Mouse (Mus musculus) heart, postnatal 0 days (tissue): ENCODE results near the gene Colgalt2. TPM values are rescaled to one million over a fixed set of nuclear protein-coding genes. Genes with fewer than 3 reads are reported as not detected.

Experiments used
- ATAC-seq: fragments of 200-750 bp; cut with Nextera tagmentation; 2 replicates; pipeline ENCODE4 v1.8.0; 2017; ENCODE audit warnings: low read depth, moderate number of reproducible peaks, moderate library complexity; ENCODE audit not compliant: insufficient read depth
- DNase-seq: peaks from one replicate; pipeline ENCODE4 v3.0.0-alpha.2; 2016; ENCODE audit warnings: low spot score
- H3K27ac ChIP-seq: fragments of 300-500 bp; sonication (generic); 2 replicates; pipeline ENCODE4 v1.5.1; 2014; ENCODE audit warnings: low read depth, mild to moderate bottlenecking
- H3K27me3 ChIP-seq: fragments of 300-500 bp; sonication (generic); 2 replicates; pipeline ENCODE4 v1.6.1; 2014; ENCODE audit warnings: low read length, mixed read lengths; ENCODE audit not compliant: control insufficient read depth, insufficient read depth
- H3K36me3 ChIP-seq: fragments of 300-500 bp; sonication (generic); replicated peaks from 2 replicates; pipeline ENCODE4 v1.6.1; 2014; ENCODE audit warnings: low read length, mixed read lengths; ENCODE audit not compliant: control insufficient read depth, insufficient read depth
- H3K4me1 ChIP-seq: fragments of 300-500 bp; sonication (generic); 2 replicates; pipeline ENCODE4 v1.6.1; 2014; ENCODE audit warnings: antibody characterized with exemption; ENCODE audit not compliant: control insufficient read depth, insufficient read depth
- H3K4me2 ChIP-seq: fragments of 300-500 bp; sonication (generic); 2 replicates; pipeline ENCODE4 v1.6.1; 2014; ENCODE audit warnings: low read depth, mild to moderate bottlenecking, low read length, moderate library complexity
- H3K4me3 ChIP-seq: fragments of 300-500 bp; sonication (generic); 2 replicates; pipeline ENCODE4 v1.5.1; 2014; ENCODE audit warnings: low read depth, low read length
- H3K9ac ChIP-seq: fragments of 300-500 bp; sonication (generic); replicated peaks from 2 replicates; pipeline ENCODE4 v1.6.1; 2014; ENCODE audit warnings: low read depth, low read length, mixed read lengths
- H3K9me3 ChIP-seq: fragments of 300-500 bp; sonication (generic); replicated peaks from 2 replicates; pipeline ENCODE4 v1.6.1; 2016; ENCODE audit warnings: low read length; ENCODE audit not compliant: control insufficient read depth
- CTCF ChIP-seq: IDR thresholded peaks from 2 replicates; pipeline ENCODE4 v1.5.1; 2016; ENCODE audit warnings: antibody characterized with exemption, control low read depth, low read depth
- EP300 ChIP-seq: IDR thresholded peaks from 2 replicates; pipeline ENCODE4 v1.6.1; 2016; ENCODE audit warnings: antibody characterized with exemption, low read depth
- WGBS: fragments of 180-500 bp; shearing (Covaris S2); extraction: QIAGEN DNeasy Blood & Tissue Kit; methylation state at CpG from one replicate; pipeline ENCODE4 v1.1.7; 2014; 5-methylcytosine and 5-hydroxymethylcytosine counted together
- polyA plus RNA-seq: library from polyadenylated mRNA; unstranded; fragments of >200 nt; fragmentation: Nextera tagmentation; extraction: Ambion mirVana; gene quantifications from 2 replicates; pipeline ENCODE4 v1.2.1, GENCODE M21; 2015
- total RNA-seq: library from RNA; depleted of rRNA; stranded (reverse); fragments of >200 nt; gene quantifications from 2 replicates; pipeline ENCODE4 v1.2.3, GENCODE M21; 2014; ENCODE audit warnings: low replicate concordance

Colgalt2 gene
- total and polyA plus RNA-seq, 2 experiments from 2014 or later: 1.7 to 4.6 TPM

DNA sequence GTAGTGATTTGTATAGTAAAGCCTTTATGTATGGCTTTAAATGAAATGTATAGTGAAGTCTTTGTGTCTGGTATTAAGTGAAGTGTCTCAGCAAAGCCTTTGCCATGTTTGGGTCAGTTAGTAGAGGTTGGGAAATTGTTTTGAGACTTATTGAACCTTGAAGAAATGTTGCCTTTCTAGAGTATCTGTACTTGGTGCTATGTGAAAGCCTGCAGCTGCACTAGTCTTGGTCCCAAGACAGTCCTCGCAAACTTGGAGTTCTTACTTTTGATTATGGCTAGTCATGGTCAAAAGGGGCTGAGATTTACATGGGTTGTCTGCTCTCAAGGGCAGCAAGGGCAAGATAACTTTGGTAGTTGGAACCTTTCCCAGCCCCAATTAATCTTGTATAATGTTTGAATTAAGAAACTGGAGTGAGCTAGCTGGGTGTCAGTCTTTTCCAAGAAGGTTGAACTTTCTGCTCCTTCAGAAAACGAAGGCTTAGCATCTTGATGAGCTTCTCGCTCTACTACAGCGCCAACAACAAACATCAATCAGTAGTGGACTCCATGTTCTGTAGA is 4.6 kb upstream of the Colgalt2 start:
- H3K4me1 ChIP-seq: no peaks in the 10 kb centered on the region

DNA sequence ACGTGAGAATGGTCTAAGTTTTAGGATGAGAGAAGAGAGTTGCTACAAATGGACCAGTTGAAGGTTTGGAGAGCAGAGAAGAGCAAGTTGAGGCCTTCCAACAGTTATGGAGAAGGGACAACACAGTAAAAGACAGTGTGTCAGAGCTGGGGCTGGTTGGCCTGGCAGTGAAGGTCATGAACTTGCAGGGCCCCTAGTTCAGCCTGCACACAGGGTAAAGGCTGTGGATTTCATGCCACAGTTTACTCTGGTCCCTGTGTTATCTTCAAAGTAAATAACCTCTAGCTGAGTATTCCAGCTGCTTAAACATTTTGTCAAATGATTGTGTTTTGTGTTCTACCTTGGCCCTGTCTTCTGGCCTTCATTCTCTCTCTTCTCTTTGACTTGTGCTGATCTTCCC is 922 bp upstream of the Colgalt2 start:
- H3K27me3 ChIP-seq: peaks cover 8% of the 10 kb centered on the region; the same call in 1 of the 2 replicates
- DNase-seq (no peak), ATAC-seq (no peak)
- 69% methylated on average over 1 of the region's 1 CpGs for WGBS
- H3K9me3 ChIP-seq: no peaks in the 10 kb centered on the region; the same call in 1 of the 2 replicates
- no peak for TF ChIP-seq EP300
- no peak for TF ChIP-seq CTCF
- H3K27ac ChIP-seq: no peak overlapping the region
- H3K4me2 ChIP-seq: no peak overlapping the region
- H3K36me3 ChIP-seq: no peaks in the 10 kb centered on the region
- no peak overlapping the region for H3K4me3 ChIP-seq
- no peaks in the 10 kb centered on the region for H3K4me1 ChIP-seq
- no peak overlapping the region for H3K9ac ChIP-seq

More for the DNA sequence above, 4.6 kb upstream of the Colgalt2 start:
- Histone ChIP-seq H3K9me3 (peaks cover 3% of the 10 kb centered on the region; the same call in 1 of the 2 replicates), H3K36me3 (no peaks in the 10 kb centered on the region), H3K27me3 (no peaks in the 10 kb centered on the region), H3K4me3 (no peak overlapping the region), H3K9ac (no peak overlapping the region), H3K27ac (no peak overlapping the region), H3K4me2 (no peak overlapping the region)
- TF ChIP-seq EP300 (no peak), CTCF (no peak)
- 70% methylated on average over 4 of the region's 4 CpGs for WGBS
- no peak for DNase-seq
- ATAC-seq: no peak

DNA sequence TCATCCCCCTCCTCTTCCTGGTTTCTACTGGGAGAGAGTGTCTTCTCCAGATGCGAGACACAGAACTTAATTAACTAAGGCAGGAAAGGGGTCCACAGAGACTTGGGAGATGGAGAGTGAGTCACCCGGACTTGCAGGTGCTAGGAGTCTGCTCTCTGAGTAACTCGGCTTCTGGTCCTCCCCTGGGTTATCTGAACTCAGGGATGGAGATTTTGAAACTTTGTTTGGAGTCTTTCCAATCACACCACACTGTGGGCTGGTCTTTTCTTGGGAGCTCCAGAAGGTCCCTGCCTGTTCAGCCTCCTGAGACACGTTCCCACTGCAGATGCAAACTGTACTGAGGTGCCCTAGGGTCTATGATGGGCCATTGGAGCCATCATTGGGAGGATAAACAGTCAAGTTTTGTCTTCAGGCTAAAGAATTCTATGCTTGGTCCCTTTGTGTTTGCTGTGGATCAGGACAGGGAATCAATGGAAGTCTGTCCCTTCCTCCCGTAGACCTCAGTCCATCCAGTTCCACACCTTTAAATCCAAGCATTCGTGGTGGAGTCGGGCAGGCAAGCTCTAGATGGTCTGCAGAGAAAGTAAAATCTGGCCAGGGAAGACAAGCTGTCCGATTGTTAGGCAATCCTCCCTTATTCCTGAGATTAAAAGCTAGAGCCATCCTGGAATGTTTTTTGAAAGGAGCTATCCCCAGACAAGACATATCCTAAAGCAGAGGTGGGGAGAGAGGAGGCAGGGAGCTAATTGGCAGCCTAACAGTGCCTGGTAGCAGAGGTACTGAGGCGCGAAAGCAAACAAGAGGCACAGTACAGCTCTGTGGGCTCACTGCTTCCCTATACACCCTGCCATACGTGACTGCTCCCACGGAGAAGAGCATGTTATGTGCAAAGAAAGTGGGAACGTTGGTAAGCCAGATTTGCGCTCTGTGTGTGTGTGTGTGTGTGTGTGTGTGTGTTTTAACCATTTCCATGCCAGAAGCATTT is 1.2 kb downstream of the Colgalt2 start:
- Histone ChIP-seq H3K4me1 (no peaks in the 10 kb centered on the region), H3K36me3 (no peaks in the 10 kb centered on the region), H3K4me3 (peak overlapping the region; percentile 61), H3K9me3 (no peaks in the 10 kb centered on the region; the same call in 1 of the 2 replicates), H3K9ac (peak overlapping the region; percentile 58), H3K27me3 (peaks cover 8% of the 10 kb centered on the region; the same call in 1 of the 2 replicates), H3K4me2 (peak overlapping the region; percentile 86), H3K27ac (no peak overlapping the region)
- ATAC-seq (no peak), DNase-seq (peak; percentile 12)
- no peak for TF ChIP-seq CTCF
- no peak for TF ChIP-seq EP300
- WGBS: 28% methylated on average over 14 of the region's 14 CpGs

DNA sequence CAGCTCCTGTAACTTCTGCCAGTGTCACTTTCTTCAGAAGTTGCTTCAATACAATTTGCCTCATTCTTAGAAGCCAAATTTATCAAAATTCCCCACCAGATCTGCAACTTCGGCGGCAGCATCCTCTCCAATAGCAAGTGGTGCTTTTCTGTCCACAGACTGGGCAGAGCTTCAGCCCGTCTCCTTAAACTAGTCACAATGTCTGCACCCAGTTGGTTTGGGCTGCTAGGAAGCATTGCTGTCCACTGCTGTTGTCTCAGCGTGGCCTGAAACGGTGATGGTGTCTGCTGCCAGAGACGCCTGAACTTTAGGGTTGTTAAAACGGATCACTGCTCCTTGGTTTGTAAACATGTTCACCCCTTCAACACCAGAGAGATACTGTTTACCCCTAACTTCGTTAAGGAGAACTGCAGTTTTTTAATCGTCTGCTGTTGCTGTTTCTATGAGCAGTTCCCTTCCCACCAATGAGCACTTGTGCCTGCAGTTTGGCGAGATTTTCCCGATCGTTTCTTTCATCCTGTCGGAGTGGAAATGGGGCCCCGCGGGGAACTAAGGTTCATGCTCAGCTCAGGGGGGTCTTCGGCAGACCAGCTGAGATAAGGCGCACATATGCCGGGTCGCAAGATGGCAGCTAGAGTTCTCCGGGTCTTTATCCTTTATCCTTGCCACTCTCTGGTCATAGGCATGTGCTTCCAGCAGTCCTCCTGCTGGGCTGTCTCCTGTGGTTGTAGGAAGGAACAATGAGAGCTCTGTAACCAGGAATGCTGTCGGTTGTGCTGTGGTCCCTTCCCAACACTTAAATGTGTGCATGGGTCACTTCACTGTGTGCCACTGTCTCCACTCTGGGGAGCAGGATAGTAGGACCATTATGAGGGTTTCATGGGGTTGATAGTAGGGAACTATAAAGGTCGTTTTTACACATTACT is 7.7 kb downstream of the Colgalt2 start:
- no peak overlapping the region for H3K9ac ChIP-seq
- ATAC-seq: no peak
- H3K4me2 ChIP-seq: peak overlapping the region; percentile 42
- no peaks in the 10 kb centered on the region for H3K27me3 ChIP-seq
- no peaks in the 10 kb centered on the region; the same call in 1 of the 2 replicates for H3K36me3 ChIP-seq
- no peaks in the 10 kb centered on the region for H3K4me1 ChIP-seq
- H3K9me3 ChIP-seq: no peaks in the 10 kb centered on the region
- DNase-seq: no peak
- 33% methylated on average over 22 of the region's 22 CpGs for WGBS
- no peak overlapping the region for H3K27ac ChIP-seq
- TF ChIP-seq EP300 (no peak), CTCF (no peak)
- 0 out of 2 replicates have a peak overlapping the region, but pooled peaks have one; percentile 6 for H3K4me3 ChIP-seq

DNA sequence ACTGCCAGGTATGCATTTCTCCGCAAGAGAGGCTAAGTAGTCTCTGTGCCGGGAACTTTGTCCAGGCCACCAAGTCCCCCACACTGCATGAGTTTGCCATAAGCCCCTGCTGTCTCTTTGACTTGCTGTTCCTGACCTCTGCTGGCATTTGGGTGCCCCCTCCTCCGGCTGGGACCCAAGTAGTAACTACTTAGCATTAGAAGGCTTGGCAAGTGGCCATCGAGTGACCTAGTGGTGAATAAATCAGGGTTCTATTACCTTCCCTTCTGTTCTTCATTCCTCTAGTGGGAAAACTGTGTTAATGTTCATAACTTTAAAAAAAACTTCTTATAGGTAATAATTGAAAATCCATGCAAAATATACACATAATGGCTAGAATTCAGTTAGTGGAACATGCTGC is 9.7 kb downstream of the Colgalt2 start:
- Histone ChIP-seq H3K27me3 (no peaks in the 10 kb centered on the region), H3K9me3 (no peaks in the 10 kb centered on the region), H3K27ac (no peak overlapping the region), H3K4me3 (no peak overlapping the region), H3K4me1 (no peaks in the 10 kb centered on the region), H3K9ac (no peak overlapping the region), H3K4me2 (no peak overlapping the region), H3K36me3 (no peaks in the 10 kb centered on the region; the same call in 1 of the 2 replicates)
- DNase-seq (no peak), ATAC-seq (no peak)
- TF ChIP-seq CTCF (no peak), EP300 (no peak)
- 80% methylated on average over 4 of the region's 4 CpGs for WGBS
